Mouse (Mus musculus): Measurements from ENCODE around the gene Coa5. TPM values are rescaled to one million over a fixed set of nuclear protein-coding genes. Genes with fewer than 3 reads are reported as not detected.

Gene Coa5
- total and polyA plus RNA-seq, 2 experiments = 41.6 to 45.8 TPM

GRCm38 (mm10) chr1:37474634-37475190 lies 44.8 kb upstream of the Coa5 start:
- Histone ChIP-seq H3K79me2 (ENCODE audit: control insufficient read depth, insufficient read depth, low read length) (no peaks in the 10 kb centered on the region), H3K27ac (replicated peaks; ENCODE audit: insufficient read depth, low read depth, low read length) (no peak overlapping the region), H3K36me3 (ENCODE audit: control insufficient read depth, insufficient read depth, low read length) (no peaks in the 10 kb centered on the region), H3K9ac (ENCODE audit: low read depth, low read length) (no peak overlapping the region), H3K4me1 (ENCODE audit: control insufficient read depth, insufficient read depth, low read length) (no peaks in the 10 kb centered on the region), H3K4me3 (ENCODE audit: insufficient read depth, low read depth, low read length) (no peak overlapping the region), H3K27me3 (ENCODE audit: control insufficient read depth, insufficient read depth, low read length) (no peaks in the 10 kb centered on the region)
- TF ChIP-seq POLR2A (IDR thresholded peaks at IDR 0.05; ENCODE audit: extremely low read depth, insufficient read depth, low read length) (no peak), CTCF (IDR thresholded peaks at IDR 0.05; ENCODE audit: low read depth, low read length) (no peak)
- DNase-seq (ENCODE audit: extremely low read depth, low read depth, low spot score) = peak; percentile 21
- WGBS = 83% methylated on average over 6 of the region's 6 CpGs

GRCm38 (mm10) chr1:37474046-37474445 lies 44.1 kb upstream of the Coa5 start:
- Histone ChIP-seq H3K9ac (ENCODE audit: low read depth, low read length) (no peak overlapping the region), H3K36me3 (ENCODE audit: control insufficient read depth, insufficient read depth, low read length) (no peaks in the 10 kb centered on the region), H3K79me2 (ENCODE audit: control insufficient read depth, insufficient read depth, low read length) (no peaks in the 10 kb centered on the region), H3K27ac (replicated peaks; ENCODE audit: insufficient read depth, low read depth, low read length) (peak overlapping the region; percentile 61), H3K4me1 (ENCODE audit: control insufficient read depth, insufficient read depth, low read length) (no peaks in the 10 kb centered on the region), H3K4me3 (ENCODE audit: insufficient read depth, low read depth, low read length) (no peak overlapping the region; the same call in 1 of the 2 replicates), H3K27me3 (ENCODE audit: control insufficient read depth, insufficient read depth, low read length) (no peaks in the 10 kb centered on the region)
- WGBS = 80% methylated on average over 8 of the region's 8 CpGs
- TF ChIP-seq CTCF (IDR thresholded peaks at IDR 0.05; ENCODE audit: low read depth, low read length) (no peak), POLR2A (IDR thresholded peaks at IDR 0.05; ENCODE audit: extremely low read depth, insufficient read depth, low read length) (no peak)
- peak; percentile 28 for DNase-seq (ENCODE audit: extremely low read depth, low read depth, low spot score)

DNA sequence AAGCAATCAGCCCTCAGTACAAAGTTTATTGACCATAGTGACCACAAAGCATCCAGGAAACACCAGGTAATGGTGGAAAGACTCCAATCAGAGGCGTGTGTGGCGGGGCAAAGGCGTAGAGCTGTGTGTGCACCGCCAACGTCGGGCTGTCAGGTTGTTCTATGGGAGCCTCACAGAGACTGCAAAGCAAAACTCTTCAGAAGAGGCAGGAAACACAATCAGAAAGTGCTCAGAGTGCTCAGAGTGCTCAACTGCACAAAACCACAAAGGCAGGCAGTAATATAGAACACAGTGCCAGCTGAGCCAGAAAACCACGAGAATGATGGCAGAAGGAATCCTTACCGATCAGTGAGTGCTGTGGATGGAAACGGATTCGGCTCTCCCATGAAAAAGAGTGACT lies 43.3 kb upstream of the Coa5 start:
- TF ChIP-seq POLR2A (IDR thresholded peaks at IDR 0.05; ENCODE audit: extremely low read depth, insufficient read depth, low read length) (no peak), CTCF (IDR thresholded peaks at IDR 0.05; ENCODE audit: low read depth, low read length) (no peak)
- no peak for DNase-seq (ENCODE audit: extremely low read depth, low read depth, low spot score)
- Histone ChIP-seq H3K4me3 (ENCODE audit: insufficient read depth, low read depth, low read length) (no peak overlapping the region), H3K27ac (replicated peaks; ENCODE audit: insufficient read depth, low read depth, low read length) (no peak overlapping the region), H3K79me2 (ENCODE audit: control insufficient read depth, insufficient read depth, low read length) (no peaks in the 10 kb centered on the region), H3K9ac (ENCODE audit: low read depth, low read length) (no peak overlapping the region), H3K36me3 (ENCODE audit: control insufficient read depth, insufficient read depth, low read length) (no peaks in the 10 kb centered on the region), H3K27me3 (ENCODE audit: control insufficient read depth, insufficient read depth, low read length) (no peaks in the 10 kb centered on the region), H3K4me1 (ENCODE audit: control insufficient read depth, insufficient read depth, low read length) (no peaks in the 10 kb centered on the region)
- WGBS = 84% methylated on average over 10 of the region's 10 CpGs

GRCm38 (mm10) chr1:37471179-37472148 lies 41.6 kb upstream of the Coa5 start:
- WGBS = 81% methylated on average over 6 of the region's 6 CpGs
- Histone ChIP-seq H3K4me3 (ENCODE audit: insufficient read depth, low read depth, low read length) (no peak overlapping the region), H3K27me3 (ENCODE audit: control insufficient read depth, insufficient read depth, low read length) (no peaks in the 10 kb centered on the region), H3K36me3 (ENCODE audit: control insufficient read depth, insufficient read depth, low read length) (no peaks in the 10 kb centered on the region), H3K4me1 (ENCODE audit: control insufficient read depth, insufficient read depth, low read length) (no peaks in the 10 kb centered on the region), H3K79me2 (ENCODE audit: control insufficient read depth, insufficient read depth, low read length) (no peaks in the 10 kb centered on the region), H3K27ac (replicated peaks; ENCODE audit: insufficient read depth, low read depth, low read length) (no peak overlapping the region), H3K9ac (ENCODE audit: low read depth, low read length) (no peak overlapping the region)
- no peak for DNase-seq (ENCODE audit: extremely low read depth, low read depth, low spot score)
- TF ChIP-seq CTCF (IDR thresholded peaks at IDR 0.05; ENCODE audit: low read depth, low read length) (no peak), POLR2A (IDR thresholded peaks at IDR 0.05; ENCODE audit: extremely low read depth, insufficient read depth, low read length) (no peak)

GRCm38 (mm10) chr1:37469007-37469406 lies 39.1 kb upstream of the Coa5 start:
- DNase-seq (ENCODE audit: extremely low read depth, low read depth, low spot score) = no peak
- H3K4me1 ChIP-seq (ENCODE audit: control insufficient read depth, insufficient read depth, low read length) = no peaks in the 10 kb centered on the region
- no peak overlapping the region for H3K27ac ChIP-seq (replicated peaks; ENCODE audit: insufficient read depth, low read depth, low read length)
- no peak overlapping the region for H3K9ac ChIP-seq (ENCODE audit: low read depth, low read length)
- H3K79me2 ChIP-seq (ENCODE audit: control insufficient read depth, insufficient read depth, low read length) = no peaks in the 10 kb centered on the region
- H3K27me3 ChIP-seq (ENCODE audit: control insufficient read depth, insufficient read depth, low read length) = no peaks in the 10 kb centered on the region
- 93% methylated on average over 5 of the region's 5 CpGs for WGBS
- no peaks in the 10 kb centered on the region for H3K36me3 ChIP-seq (ENCODE audit: control insufficient read depth, insufficient read depth, low read length)
- H3K4me3 ChIP-seq (ENCODE audit: insufficient read depth, low read depth, low read length) = no peak overlapping the region
- TF ChIP-seq CTCF (IDR thresholded peaks at IDR 0.05; ENCODE audit: low read depth, low read length) (no peak), POLR2A (IDR thresholded peaks at IDR 0.05; ENCODE audit: extremely low read depth, insufficient read depth, low read length) (no peak)
